Mouse (Mus musculus) cerebellum, postnatal 36 days (tissue): Measurements from ENCODE around the gene Mmd2.

Source experiments
- DNase-seq, 2 experiments: peaks; one replicate each; pipeline ENCODE4 v3.0.0; 2021 to 2022; ENCODE audit warnings: mixed read lengths in 2 of 2

Gene Mmd2

DNA sequence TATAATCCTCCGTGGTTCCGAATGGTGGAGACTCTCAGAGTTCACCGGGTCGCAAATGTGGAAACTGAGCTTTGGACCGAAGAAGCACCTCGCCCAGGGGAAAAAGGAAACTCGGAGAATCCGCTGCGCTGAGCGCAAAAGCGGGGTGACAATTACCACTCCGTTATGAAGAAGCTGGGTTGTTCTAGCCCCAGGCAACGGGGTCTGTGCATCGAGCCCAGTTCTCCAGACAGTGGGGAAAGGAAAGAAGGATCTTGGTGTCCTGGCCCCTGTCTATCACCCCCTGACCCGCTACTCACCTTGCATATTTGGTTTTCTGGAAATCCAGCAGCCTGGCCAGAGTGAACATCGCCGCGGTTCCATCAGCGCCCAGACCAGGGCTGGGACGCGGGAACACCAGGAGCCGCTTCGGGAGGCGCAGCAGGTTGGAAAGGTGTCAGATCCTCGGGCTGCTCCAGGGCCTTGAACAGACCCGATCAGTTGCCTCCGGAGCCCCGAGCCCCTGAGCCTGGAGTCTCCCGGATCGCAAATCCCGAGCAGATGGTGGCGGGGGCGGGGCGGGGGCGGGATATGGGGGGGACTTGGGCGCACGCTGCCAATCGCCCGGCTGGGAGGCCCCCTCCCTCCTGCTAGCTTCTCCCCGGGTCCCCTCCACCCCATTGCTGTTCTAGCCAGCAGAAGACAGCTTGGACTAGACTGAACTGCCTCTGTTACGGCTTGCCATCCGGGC, at the start of gene Mmd2:
Gene Mmd2, minus strand, starts transcription at position 542 of the 730 bp plus-strand sequence.
- peak; percentile 58 to 59 for DNase-seq

DNA sequence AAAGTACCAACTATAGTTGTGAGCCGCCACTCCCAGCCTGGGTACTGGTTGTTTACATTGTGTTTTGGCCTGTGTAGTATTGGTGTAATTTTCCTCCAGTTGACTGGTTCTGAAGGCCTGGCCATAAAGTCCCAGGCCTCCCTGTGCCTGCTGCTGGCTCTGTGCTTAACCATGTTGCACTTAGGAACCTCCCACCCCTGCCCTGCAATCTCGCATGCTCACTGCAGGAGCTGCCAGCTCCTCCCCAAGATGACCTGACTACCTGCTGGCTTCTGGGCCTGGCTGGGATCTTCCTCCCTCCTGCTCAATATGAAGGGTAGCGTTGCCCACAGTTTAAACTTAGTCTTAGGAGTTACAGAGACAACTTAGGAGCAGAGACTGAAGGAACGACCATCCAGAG, 43.7 kb upstream of the Mmd2 start:
- DNase-seq, result no peak

DNA sequence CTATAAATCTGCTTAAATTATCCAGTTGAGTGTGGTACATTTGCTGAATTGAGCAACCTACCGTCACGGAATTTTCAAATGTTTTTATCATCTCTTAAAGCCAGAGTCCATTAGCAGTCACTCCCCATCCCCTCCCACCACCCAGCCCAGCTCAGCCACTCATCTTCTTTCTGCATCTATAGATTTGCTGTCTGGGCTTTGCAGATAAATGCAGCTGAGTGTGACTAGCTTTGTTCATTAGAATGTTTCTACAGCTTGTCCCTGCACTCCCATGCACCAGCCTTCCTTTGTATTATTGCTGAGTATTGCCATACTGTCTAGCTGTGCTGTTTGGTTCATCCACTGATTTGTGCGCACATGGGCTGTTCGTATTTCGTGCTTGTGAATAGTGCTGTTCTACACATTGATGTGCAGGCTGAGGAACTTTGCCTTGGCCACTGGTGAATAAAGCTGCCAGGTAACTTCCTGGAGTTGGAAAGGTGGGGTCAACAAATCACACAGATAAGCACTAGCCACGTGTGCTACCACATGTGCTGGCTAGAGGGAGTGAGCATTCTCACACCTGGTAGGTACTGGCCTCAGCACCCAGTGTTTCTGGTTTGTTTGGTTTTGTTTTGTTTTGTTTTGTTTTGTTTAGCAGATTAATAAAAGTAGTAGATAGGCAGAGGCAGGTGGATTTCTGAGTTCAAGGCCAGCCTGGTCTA, 42.3 kb upstream of the Mmd2 start:
- no peak for DNase-seq

DNA sequence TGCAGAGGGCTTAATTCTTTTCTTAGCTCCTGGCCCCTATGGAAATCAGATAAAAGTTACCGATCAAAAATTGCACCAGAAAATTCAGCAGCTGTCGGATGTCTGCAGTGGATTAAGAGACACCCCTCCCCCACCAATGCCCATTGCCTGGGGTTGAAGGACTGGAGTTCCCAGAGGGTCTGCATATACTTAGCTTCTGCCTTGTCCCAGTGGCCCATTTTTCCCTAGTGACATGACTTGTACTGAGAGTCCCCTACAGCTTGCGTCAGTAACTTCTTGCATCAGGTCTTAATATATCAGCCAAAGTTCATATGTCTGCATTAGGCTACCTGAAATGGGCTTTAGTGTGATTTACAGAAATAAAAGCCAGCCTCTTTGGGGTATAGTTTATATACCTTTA, 41.8 kb upstream of the Mmd2 start:
- no peak for DNase-seq

DNA sequence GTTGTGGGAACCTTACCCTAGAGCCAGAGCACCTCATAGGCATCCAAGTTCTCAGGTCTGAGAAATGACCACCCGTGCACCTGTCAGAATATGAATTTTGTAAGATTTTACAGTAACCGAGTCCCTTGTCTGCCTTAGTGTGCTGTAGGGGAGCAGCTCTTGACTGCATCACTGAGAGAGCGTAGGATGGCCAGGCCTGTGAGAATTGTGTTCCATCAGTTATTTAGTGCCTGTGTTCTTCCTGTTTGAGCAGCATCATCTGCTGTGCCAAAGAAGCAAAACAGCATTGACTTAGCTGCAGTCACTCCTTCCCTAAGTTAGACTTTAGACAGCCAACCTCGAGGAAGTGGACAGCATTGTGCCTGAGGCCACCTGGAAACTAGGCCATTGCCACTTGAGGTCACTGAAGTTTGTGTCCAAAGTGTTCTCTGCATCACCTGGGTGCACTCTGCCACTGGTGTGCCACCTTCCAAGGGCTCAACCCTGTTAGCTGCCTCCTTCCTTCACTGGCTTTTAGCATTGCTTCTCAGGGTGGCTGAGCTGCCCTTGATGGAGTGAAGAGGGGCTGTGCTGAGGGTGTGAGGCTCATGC, 41.0 kb upstream of the Mmd2 start:
- no peak for DNase-seq

DNA sequence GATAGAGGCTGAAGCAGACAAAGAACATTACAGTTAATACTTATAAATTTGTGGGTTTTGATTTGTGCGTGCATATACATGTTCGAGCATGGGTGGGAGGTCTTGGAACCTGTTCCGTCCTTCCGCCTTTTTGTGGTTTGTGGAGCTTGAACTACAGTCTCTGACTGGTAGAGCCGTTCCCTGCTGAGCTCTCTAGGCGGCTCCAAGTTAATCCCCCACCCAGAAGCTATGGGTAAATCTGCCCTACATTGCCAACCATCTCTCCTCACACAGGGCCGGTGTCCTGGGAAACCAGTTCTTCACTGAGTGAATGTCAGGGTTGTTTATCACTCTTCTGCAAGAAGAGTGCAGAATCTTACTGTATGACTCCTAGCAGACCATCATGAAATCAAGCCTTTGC, 39.6 kb upstream of the Mmd2 start:
- no peak for DNase-seq

GRCm38 (mm10) chr5:142641331-142642051, 32.9 kb upstream of the Mmd2 start:
- no peak for DNase-seq

DNA sequence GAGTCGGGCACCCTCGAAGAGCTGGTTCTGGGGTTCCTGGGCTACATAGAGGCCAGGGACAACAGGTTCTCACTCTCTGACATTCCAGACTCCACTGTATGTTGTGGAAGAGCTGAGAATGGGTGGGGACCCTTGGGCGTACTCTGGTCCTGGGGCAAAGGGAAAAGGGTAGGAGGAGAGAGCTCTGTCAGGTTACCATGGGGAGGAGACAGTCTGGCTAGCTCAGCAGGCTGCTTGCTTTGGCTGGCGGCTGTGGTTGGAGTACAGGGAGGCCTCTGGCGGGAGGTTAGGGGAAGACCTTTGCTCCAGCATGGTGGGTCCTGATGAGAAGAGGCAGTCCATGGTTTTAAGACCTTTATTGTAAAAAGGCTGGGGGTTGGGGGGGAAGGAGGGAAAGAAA, 31.5 kb upstream of the Mmd2 start:
- no peak for DNase-seq

- DNase-seq, result no peak
Measured at GRCm38 (mm10) chr5:142637823-142638222, 29.2 kb upstream of the Mmd2 start.

DNA sequence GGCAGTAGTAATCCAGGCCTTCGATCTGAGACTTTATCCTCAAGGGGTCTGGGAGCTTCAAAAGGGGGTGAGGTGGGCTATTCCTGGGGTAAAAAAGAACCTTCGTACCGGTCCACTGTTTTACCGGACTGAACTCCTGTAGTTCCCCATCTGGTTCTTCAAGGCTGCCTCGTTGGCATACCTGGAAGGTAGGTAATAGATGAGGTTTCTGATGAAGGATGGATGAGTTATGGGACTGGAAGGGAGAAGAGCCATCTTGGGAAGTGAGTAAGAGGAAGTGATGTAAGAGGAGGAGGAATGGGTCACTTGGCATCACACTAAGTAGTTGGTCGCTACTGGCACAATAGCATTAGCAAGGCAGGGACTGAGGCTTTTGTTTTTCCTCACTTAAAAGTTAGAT, 21.6 kb upstream of the Mmd2 start:
- no peak for DNase-seq

DNA sequence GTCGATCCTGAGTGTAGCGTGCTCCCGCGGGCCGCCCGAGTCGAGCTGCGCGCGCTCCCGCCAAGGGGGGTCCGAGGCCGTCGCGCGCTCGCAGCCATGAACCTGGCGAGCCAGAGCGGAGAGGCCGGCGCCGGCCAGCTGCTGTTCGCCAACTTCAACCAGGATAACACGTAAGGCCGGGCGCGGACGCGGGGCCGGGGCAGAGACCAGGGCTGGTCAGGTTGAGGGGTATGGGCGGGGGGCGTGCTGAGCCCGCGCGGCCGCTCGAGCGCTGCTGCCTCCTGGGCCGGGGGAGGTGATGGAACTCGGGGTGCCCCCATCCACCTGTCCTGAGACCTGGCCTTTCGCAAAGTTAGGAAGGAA, 21.0 kb upstream of the Mmd2 start:
- DNase-seq, result no peak

DNA sequence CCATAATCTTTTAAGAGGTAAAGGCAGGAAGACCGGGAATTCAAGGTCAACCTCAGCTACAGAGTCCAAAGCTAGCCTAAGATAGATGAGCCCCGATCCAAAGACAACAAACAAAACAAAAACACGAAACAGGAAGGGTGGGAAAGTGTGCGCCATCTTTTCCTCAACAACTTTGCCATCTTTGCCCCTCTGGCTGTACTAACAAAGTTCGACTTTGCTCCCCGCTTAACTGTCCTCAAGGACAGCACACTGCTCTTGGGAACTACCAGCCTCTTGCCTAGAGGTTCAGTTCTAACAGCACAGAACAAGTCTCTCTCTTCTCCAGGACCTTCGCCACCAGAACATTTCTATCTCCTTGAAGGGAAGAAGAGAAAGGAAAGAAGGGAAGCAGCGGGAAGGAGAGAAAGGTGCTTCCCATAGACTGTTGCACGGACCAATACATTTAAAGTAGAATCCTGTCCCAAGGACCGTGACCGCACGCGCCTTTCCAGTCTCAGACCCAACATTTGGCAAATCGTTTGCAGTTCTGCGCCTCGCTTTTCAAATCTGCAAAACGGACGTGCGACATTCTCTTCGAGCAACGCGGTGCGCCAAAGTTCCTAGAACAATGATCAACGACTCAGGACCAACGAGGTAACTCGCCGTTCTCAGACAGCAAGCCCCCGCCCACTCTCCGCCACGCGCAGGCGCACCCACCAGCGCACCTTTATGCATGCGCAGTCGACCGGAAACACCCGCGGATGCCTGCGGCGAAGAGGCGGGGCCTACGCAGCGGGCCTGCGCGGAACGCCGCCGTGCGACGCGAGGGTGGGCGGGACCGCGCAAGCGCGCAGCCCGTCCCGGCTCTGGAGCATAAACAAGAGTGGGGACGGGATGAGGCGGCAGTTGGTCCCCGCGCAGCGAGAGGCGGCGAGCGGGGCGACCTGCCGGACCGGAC, 20.4 kb upstream of the Mmd2 start:
- DNase-seq, result peak; percentile 97 to 98

GRCm38 (mm10) chr5:142627398-142627797, 18.8 kb upstream of the Mmd2 start, which contains the start of gene Wipi2:
Gene Wipi2 (plus strand): TSS chr5:142627698.
- no peak for DNase-seq

DNA sequence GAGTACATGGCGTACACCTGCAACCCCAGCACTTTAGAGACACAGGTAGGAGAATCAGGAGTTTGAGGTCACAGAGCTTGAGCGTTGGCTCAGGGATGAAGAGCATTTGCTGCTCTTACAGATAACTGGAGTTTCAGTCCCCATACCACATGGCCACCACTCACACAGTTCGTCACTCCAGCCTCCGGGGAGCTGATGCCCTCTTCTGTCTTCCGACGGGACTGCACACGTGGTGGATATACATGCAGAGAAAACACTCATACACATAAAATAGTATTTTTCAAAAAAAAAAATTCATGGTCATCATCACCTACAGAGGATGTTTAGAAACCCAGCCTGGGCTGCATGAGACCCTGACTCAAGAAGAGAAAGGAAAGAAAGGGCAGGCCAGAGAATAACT, 14.5 kb upstream of the Mmd2 start:
- DNase-seq, result no peak

GRCm38 (mm10) chr5:142622134-142622533, 13.5 kb upstream of the Mmd2 start:
- DNase-seq, result no peak

GRCm38 (mm10) chr5:142621421-142621820, 12.8 kb upstream of the Mmd2 start:
- DNase-seq, result no peak

DNA sequence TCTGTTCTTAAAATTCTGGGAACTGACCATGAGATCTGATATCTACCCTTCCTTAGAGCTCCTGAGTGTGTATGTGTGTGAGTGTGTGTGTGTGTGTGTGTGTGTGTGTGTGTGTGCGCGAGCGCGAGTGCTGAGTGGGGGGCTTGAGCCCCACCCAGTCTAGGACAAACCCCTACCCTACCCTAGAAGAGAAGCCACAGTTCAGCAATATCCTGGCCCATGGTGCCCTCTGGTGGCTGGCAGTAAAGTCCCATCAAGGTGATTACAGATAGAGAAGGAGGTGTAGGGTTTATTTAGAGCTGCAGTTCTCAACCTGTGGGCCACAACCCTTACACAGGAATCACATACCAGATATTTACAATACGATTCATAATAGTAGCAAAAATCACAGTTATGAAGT, 11.3 kb upstream of the Mmd2 start:
- peak; percentile 75 to 78 for DNase-seq

DNA sequence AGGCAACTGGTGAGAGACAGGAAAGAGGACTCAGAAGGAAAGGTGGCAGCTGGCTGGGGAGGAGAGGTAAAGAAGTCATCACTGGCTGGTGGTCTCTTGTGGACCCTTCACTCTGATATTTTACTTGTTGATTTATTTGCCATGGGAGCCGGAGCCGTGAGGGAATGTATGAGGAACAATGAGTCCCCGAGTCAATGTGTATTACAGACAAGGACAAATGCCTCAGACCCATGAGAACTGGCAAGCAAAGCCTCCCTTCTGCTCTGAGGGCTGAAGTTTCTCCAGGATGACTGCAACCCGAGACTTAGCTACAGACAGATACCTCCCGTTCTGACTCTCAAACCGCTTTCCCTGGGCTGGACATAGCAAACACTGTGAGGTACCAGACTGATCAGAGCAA, 7.7 kb upstream of the Mmd2 start:
- no peak for DNase-seq

DNA sequence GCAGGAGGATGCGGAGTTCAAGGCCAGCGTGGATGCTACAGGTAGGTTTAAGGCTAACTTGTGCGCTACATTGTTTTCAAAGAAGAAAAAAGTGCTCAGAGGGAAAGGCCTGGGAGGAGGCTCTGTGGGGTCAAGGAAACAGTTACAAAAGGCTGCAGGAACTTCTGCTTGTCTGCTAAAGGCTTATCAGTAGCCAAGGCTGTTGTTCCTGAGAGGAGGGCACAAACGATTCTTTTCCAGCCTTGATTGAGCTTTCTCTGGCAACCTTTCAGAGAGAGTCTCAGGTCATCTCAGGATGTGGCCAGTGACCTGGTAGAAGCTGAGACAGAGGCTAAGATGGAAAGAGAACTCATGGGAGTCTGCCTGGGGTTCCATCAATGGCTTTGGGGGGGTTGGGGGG, 7.0 kb upstream of the Mmd2 start:
- DNase-seq, result no peak

GRCm38 (mm10) chr5:142614513-142614912, 5.9 kb upstream of the Mmd2 start:
- no peak for DNase-seq

GRCm38 (mm10) chr5:142610362-142610761, 1.8 kb upstream of the Mmd2 start:
- no peak for DNase-seq

DNA sequence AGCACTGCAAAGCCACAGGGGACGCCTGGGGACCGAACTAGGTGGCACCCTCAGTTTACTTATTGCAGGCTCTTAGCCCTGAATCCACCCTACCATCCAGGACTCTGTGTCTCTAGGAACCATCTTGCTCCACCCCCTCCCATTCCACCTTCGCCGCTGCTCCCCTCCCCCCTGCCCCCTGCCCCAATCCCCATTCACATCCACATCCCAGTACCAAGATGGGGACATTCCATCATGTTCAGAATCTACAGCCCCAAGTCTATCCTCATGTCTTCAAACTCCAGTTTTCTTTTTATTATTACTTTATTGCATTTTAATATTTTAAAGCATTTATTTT, 357 bp upstream of the Mmd2 start:
- no peak for DNase-seq

- DNase-seq, result no peak
Measured at GRCm38 (mm10) chr5:142605288-142605687, 3.3 kb downstream of the Mmd2 start.
